Mouse (Mus musculus) c-Kit-positive CD71-positive TER-119-positive erythroid progenitor cells, embryonic 14.5 days (primary cell): ENCODE measurements around the gene Olfr1193.
"Not testable (repeated sequence)": the region's sequence is repeated elsewhere in the genome, so short reads cannot be mapped to it uniquely, and the experiment has no call there.

ENCODE experiments used
- DNase-seq: peaks from one replicate; pipeline ENCODE4 v3.0.0-alpha.2; 2013; ENCODE audit warnings: low spot score

Gene Olfr1193

GRCm38 (mm10) chr2:88675328-88675727, at the start of gene Olfr1193:
Gene Olfr1193 (plus strand): TSS chr2:88675628.
- not testable (repeated sequence) for DNase-seq

- not testable (repeated sequence) for DNase-seq
Observed at GRCm38 (mm10) chr2:88640242-88640641, 35.2 kb upstream of the Olfr1193 start, which contains the start of gene Olfr1191-ps1. Gene Olfr1191-ps1 (plus strand): TSS chr2:88640542.

DNA sequence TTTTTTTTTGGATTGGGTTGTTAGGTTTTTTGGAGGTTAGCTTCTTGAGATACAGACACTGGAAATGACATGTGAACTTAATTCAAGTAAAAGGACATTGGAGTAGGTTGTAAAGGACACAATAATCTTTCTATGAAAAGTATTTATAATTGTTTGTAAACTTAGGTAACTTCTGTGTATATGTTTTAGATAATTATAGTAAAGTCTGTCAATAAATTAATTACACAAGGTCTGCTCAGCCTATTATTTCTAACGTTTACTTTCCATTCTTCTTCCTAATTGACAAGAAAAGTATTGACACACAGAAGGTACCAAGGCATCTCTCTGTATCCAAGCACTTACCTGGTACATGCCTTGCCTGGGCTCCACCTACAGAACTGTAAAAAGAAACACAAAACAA, 27.2 kb upstream of the Olfr1193 start, which contains the start of gene Olfr1192-ps1:
Gene Olfr1192-ps1, plus strand, starts transcription at position 301 of the 400 bp plus-strand sequence.
- no peak for DNase-seq

- no peak for DNase-seq
Observed at GRCm38 (mm10) chr2:88689087-88689486, 13.7 kb downstream of the Olfr1193 start, which contains the start of gene Olfr1195. Gene Olfr1195 (minus strand): TSS chr2:88689187.

- DNase-seq: no peak
Observed at GRCm38 (mm10) chr2:88704497-88704896, 29.1 kb downstream of the Olfr1193 start, which contains the start of gene Olfr1196. Gene Olfr1196 (minus strand): TSS chr2:88704597.
